Mouse (Mus musculus) myocyte (in vitro differentiated cells): ENCODE data around the gene Pspn.

Experiments used
- E2F4 ChIP-seq: IDR thresholded peaks from one replicate; pipeline ENCODE4 v1.6.1; 2011; ENCODE audit warnings: mild to moderate bottlenecking, control low read depth, moderate library complexity; ENCODE audit not compliant: insufficient read depth
- USF1 ChIP-seq: IDR thresholded peaks from one replicate; pipeline ENCODE4 v1.6.1; 2011; ENCODE audit warnings: low read depth, mild to moderate bottlenecking, control low read depth, moderate library complexity

- TF ChIP-seq USF1 (no peak), E2F4 (no peak)
Observed at GRCm38 (mm10) chr17:56975391-56975790, 24.4 kb downstream of the Pspn start.
